Mouse (Mus musculus) megakaryocyte, embryonic 14.5 days (primary cell): Measurements from ENCODE around the gene P2rx4.

Source experiments
- FLI1 ChIP-seq: IDR thresholded peaks from 2 replicates; pipeline ENCODE4 v1.6.1; 2012; ENCODE audit warnings: low read length, inconsistent platforms, mixed read lengths
- GATA1 ChIP-seq: IDR thresholded peaks from 3 replicates; pipeline ENCODE4 v1.6.1; 2012; ENCODE audit warnings: mixed read lengths, low read length, inconsistent platforms, borderline replicate concordance

GRCm38 (mm10) chr5:122700837-122701212, 6.5 kb upstream of the P2rx4 start:
- no peak for TF ChIP-seq GATA1
- TF ChIP-seq FLI1: no peak
